Mouse (Mus musculus) liver, embryonic 14 days (tissue): ENCODE data around the gene Egfl8. TPM values are rescaled to one million over a fixed set of nuclear protein-coding genes. Genes with fewer than 3 reads are reported as not detected.

Experiments used
- polyA plus RNA-seq: library from polyadenylated mRNA; depleted of rRNA; stranded (reverse); fragments of >200 nt; gene quantifications from 2 replicates; pipeline ENCODE4 v1.2.3, GENCODE M21; 2012; rRNA removed

Egfl8 gene
- polyA plus RNA-seq, result 0.37 and 0.54 TPM in 2 replicates

GRCm38 (mm10) chr17:34615871-34616270 is at the start of gene Egfl8:
Gene Egfl8, minus strand, starts transcription at chr17:34615971.

DNA sequence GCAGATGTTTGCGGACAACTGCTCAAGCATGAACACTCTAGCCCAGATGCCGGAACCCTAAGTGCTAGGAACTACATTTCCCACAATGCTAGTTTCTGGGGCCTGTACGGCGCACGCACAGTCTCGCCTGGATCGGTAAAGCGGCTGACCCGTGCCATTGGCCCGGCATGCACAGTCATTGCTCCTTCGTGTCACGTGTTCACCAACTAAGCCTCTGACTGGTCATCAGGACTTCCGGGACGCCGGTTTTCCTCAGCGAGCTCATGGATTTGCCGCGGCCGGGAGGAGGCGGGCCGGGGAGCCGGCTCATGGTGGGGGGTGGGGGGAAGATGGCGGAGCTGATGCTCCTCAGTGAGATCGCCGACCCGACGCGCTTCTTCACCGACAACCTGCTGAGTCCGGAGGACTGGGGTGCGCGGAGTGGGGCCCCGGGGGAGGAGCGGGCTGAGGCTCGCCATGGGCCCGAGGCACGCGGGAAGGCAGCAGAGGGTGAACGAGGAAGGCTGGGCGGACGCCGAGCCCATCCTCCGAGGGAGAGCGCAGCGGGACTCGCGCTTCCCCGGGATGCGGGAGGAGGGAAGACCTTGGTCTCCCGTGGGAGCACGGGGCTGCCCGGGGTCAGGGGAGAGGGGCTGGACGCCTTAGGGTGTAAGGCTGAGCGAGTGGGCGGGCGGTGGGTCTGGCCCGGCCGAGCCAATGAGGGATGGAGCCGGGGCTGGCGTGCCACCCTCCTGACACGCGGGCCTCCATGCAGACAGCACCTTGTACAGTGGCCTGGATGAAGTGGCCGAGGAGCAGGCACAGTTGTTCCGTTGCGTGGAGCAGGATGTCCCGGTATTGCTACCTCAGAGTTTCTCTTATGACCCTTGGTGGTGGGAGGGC is 31.4 kb upstream of the Egfl8 start, which contains the start of gene Atf6b:
Atf6b (plus strand) TSS at position 241 of the 882 bp plus-strand sequence.

GRCm38 (mm10) chr17:34644608-34645007 is 28.8 kb upstream of the Egfl8 start, which contains the start of gene Fkbpl:
Gene Fkbpl, plus strand, starts transcription at chr17:34644764.

GRCm38 (mm10) chr17:34629221-34629751 is 13.5 kb upstream of the Egfl8 start, which contains the start of gene Prrt1:
Gene Prrt1, plus strand, starts transcription at chr17:34629533.

GRCm38 (mm10) chr17:34627943-34628643 is 12.3 kb upstream of the Egfl8 start, which contains the start of gene Ppt2:
Gene Ppt2, minus strand, starts transcription at chr17:34628510.

DNA sequence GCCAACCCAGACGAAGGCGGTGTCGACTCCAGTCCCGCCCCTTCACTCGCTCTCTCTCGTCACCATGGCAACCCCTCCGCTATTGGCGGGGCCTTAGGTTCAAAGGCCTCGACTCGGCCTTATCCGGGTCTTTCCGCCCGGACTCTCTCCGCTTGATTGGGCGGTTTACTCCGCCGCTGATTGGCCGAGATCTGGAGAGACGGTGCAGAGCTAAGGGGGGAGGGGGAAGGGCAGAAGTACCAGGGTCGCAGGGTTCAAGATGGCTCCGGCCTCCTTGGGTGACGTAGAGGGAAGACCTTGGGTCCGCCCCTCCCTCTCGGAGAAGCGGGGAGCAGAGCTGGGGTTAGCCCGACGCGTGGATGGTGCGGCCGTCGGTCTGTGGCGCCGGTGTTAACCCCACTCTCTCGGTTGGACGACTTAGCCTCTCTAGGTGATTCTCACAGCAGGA is 11.7 kb downstream of the Egfl8 start, which contains the start of gene Agpat1:
Agpat1 (plus strand) TSS at position 202 of the 448 bp plus-strand sequence.

DNA sequence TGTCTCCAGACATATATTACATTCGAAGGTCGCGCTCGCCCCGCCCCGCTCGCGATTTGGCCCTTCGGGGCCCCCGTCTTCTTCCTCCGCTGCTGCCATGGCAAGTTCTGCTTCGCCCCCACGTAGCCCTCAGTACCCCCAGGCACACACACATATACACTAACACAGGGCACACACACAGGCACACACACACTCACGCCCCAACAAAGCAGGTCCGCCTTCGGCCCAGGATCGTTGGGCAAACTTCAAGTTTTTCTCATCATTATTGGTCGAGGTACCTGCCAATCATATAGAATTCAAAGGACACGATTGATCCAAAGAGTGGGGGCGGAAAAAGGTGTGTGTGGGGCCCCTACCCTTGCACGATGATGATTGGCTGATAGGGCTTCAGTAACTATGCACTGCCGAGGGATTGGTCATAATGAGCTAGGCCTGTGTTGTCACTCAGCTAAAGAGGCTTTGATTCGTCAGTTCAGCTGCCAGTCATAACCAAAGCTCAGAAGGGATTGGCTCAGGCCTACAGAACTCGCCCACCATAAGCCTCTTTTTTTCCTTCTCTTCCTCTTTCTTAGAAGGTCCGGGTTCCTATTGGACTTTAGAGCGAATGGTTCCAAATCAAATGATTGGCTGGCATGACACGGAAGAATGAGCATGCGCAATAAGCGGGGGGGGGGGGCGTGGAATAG is 12.3 kb downstream of the Egfl8 start, which contains the start of gene Rnf5:
Rnf5 (minus strand) TSS at position 316 of the 686 bp plus-strand sequence.

DNA sequence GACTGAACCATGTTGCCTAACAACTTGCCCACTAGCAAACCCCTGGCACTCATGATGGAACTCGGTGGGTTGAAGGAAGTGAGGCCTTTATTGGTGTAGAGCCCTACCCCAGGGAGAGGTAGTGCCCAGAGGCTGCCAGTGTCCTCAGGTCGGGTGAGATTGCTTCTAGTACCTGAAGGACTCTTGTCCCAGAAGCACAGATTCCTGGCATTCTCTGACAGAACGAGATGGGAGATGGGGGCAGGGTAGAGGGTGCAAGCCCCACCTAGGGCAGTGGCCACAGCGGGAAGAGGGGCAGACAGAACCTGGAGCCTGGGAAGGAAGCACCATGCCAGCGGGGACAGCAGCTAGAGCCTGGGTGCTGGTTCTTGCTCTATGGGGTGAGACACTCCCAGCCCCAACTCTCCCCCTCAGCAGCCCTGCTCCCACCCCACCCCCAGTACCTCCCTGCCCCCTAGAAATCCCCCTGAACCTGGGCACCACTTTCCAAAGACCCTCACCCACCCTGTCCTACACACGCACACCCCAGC is 18.1 kb downstream of the Egfl8 start, which contains the start of gene Ager:
Ager (plus strand) TSS at position 297 of the 530 bp plus-strand sequence.

GRCm38 (mm10) chr17:34591029-34591993 is 24.5 kb downstream of the Egfl8 start, which contains the start of gene Pbx2:
Gene Pbx2, plus strand, starts transcription at chr17:34591266.

GRCm38 (mm10) chr17:34589681-34590101 is 26.1 kb downstream of the Egfl8 start, which contains the start of gene Gpsm3:
Gene Gpsm3, plus strand, starts transcription at chr17:34589806.

DNA sequence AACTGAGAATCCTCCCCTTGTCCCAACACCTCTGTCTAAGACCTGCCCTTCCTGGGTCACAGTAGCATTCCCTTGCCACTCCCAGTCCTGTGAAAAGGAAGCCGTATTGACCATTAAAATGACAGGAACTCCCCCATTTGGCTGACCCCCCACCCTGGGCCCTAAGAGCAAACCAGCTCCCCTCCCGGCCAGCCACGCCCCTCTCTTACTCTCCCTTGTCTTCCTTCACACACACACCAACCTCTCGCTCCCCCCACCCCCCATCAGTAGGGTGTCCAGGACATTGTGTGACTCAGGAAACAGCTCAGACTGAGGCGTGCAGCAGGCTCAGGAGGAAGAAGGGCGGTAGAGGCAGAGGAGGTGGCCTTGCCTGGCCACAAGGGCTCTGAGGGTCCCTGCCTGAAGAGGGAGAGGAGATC is 51.8 kb downstream of the Egfl8 start, which contains the start of gene Notch4:
Notch4 (plus strand) TSS at position 266 of the 419 bp plus-strand sequence.

Other genes starting within 250 kb of the Egfl8 start
- gene Btnl1, start 238.8 kb downstream of the Egfl8 start, polyA plus RNA-seq, result not detected in 2 replicates
- gene BC051142, start 217.2 kb downstream of the Egfl8 start, polyA plus RNA-seq, result 0.15 and 0.23 TPM in 2 replicates
- gene Btnl4, start 138.7 kb downstream of the Egfl8 start, polyA plus RNA-seq, result not detected in 2 replicates
- not detected in 2 replicates for gene Btnl6, start 98.6 kb downstream of the Egfl8 start, polyA plus RNA-seq
- gene Notch4, start 51.7 kb downstream of the Egfl8 start, polyA plus RNA-seq, result 0.58 and 0.70 TPM in 2 replicates
- gene Gpsm3, start 26.2 kb downstream of the Egfl8 start, polyA plus RNA-seq, result 3.5 and 4.0 TPM in 2 replicates
- gene Pbx2, start 24.7 kb downstream of the Egfl8 start, polyA plus RNA-seq, result 21.8 and 22.1 TPM in 2 replicates
- gene Ager, start 18.1 kb downstream of the Egfl8 start, polyA plus RNA-seq, result 1.3 and 1.4 TPM in 2 replicates
- gene Rnf5, start 12.3 kb downstream of the Egfl8 start, polyA plus RNA-seq, result 49.5 and 53.6 TPM in 2 replicates
- gene Agpat1, start 11.7 kb downstream of the Egfl8 start, polyA plus RNA-seq, result 29.1 and 33.0 TPM in 2 replicates
- gene Ppt2, start 12.5 kb upstream of the Egfl8 start, polyA plus RNA-seq, result 8.7 and 11.0 TPM in 2 replicates
- gene Prrt1, start 13.6 kb upstream of the Egfl8 start, polyA plus RNA-seq, result 0.02 and 0.03 TPM in 2 replicates
- 1.6 and 1.7 TPM in 2 replicates for gene Fkbpl, start 28.8 kb upstream of the Egfl8 start, polyA plus RNA-seq
- gene Atf6b, start 31.2 kb upstream of the Egfl8 start, polyA plus RNA-seq, result 13.3 and 14.6 TPM in 2 replicates
- 0.14 and 0.15 TPM in 2 replicates for gene Tnxb, start 54.6 kb upstream of the Egfl8 start, polyA plus RNA-seq
- gene C4b, start 127.9 kb upstream of the Egfl8 start, polyA plus RNA-seq, result 2.5 and 3.3 TPM in 2 replicates
- 0.03 TPM in 1 of 2 replicates, not detected in the other for gene Cyp21a1, start 188.6 kb upstream of the Egfl8 start, polyA plus RNA-seq
- 15.6 and 17.8 TPM in 2 replicates for gene Stk19, start 221.0 kb upstream of the Egfl8 start, polyA plus RNA-seq
- gene Dxo, start 221.0 kb upstream of the Egfl8 start, polyA plus RNA-seq, result 22.0 and 28.0 TPM in 2 replicates
- 19.0 and 22.2 TPM in 2 replicates for gene Skiv2l, start 234.2 kb upstream of the Egfl8 start, polyA plus RNA-seq
- 43.8 and 44.0 TPM in 2 replicates for gene Nelfe, start 234.4 kb upstream of the Egfl8 start, polyA plus RNA-seq
- 157 and 169 TPM in 2 replicates for gene Cfb, start 246.5 kb upstream of the Egfl8 start, polyA plus RNA-seq